Mouse (Mus musculus): ENCODE results near the gene Lbp. TPM values are rescaled to one million over a fixed set of nuclear protein-coding genes. Genes with fewer than 3 reads are reported as not detected.
A peak's percentile ranks its signal among the peaks of the same experiment; 100 is the strongest.

Gene Lbp
- total RNA-seq, 1 experiment from 2014 or later: 12.4 TPM

DNA sequence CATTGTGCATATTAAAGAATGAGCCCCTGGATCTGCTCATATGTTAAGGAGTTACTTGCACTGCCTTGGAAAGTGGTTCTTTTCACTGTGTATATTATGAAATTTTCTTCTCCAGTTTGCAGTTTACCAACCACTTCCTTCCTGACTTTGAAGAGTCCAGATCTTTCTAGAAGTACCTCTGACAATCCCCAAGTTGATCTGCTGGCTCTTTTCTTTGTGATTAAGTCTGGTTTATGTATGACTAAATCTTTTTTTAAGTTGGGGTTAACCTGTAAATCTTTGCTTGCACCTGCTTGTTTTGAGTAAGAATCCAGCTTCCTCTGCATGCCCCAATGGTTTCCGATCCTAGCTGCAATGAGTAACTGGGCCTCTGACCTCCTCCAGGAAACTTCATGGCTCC lies 6.8 kb downstream of the Lbp start:
- DNase-seq: no peak

DNA sequence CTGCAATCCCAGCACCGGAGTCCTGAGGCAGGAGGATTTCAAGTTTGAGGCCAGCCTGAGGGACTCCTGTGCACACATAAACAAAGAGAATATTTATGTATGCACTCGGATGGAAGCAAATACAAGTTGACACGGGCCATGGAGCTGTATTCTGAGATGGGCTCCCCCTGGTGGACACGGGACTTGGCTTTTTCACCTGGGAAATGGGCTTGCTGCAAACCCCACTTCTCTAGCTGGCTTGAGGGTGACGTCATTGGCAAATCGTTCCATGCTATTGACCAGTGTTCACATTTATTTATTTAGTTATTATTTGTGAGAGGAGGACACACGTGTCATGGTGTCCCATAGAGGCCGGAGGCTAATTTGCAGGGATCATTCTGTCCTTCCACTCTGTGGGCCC lies 10.1 kb downstream of the Lbp start:
- DNase-seq: no peak

DNA sequence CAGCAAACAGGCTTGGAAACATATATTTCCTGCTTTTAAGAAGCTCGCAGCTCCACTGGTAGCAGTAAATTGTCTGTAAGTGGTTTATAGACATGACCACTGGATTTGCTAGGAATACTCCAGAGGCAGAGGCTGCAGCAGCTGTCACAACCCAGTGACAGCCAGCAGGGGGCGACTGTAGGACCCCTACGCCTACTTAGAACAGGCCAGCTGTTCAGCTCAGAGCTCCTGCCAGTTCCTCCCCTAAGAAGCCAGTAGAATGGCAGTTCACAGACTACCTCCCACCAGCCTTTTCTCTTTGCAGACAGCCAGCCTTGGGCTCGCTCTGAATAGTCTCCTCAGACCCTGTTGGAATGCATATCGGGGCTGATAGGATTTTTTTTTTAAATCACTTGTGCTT lies 10.7 kb downstream of the Lbp start:
- peak; percentile 66 for DNase-seq

DNA sequence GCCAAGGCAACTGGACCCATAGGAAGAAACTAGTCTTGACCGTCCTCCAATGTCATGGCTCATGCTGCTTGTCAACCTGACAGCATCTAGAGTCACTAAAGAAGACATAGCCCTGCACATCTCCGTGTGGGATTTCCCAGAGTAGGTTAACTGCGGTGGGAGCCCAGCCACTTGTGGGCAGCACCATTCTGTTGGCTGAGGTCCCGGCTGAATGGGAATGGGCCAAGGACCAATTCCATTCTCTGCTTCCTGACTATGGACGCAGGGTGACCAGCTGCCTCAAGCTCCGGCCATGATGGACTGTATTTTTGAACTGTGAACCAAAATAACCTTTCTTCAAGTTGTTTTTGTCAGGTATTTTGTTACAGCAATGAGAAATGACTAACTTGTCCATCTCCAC lies 15.3 kb downstream of the Lbp start:
- DNase-seq: no peak

DNA sequence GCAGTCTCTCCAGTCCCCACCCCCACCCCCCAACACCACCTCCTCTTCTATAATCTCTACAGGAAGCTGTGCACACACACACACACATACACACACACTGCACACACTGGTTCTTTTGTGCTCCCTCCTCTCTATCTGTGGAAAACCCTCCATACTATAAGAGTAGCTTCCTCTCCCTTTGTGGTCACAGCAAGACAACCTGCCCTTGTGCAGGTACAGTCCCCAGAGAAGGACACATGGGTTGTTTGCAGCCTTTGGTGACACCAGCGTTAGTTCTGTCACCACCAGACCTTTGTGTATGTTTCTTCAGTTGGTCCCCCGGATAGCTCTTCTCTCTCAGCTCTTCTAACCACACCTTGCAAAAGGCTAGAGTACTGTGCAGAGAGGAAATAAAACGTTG lies 16.6 kb downstream of the Lbp start:
- DNase-seq: no peak

DNA sequence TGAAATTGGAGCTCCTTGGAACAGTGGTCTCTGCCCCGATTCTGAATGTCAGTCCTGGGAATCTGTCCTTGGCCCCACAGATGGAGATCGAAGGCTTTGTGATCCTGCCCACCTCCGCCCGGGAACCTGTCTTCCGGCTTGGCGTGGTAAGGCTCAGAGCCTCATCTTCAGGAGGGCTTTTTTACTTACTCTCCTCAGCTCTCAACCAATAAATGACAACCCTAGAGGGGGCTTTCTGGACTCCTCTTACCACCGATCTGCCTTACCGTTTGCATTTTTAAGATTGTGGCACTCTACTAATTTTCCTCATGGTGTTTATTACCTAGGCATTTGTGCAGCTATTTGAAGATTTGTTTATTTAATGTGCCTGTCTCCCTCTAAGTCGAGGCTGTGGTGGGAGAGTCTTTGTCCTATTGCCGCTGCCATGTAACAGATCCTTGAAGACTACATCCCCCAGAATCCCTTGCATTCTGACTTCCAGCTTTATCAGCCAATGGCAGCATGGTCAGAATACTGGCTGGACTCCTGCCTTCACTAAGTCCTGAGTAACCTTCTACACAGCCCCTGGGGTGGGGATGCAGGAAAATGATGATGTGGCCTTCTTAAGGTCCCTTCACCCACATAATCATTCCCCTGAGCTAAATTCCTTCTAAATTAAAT lies 18.4 kb downstream of the Lbp start:
- DNase-seq: no peak

DNA sequence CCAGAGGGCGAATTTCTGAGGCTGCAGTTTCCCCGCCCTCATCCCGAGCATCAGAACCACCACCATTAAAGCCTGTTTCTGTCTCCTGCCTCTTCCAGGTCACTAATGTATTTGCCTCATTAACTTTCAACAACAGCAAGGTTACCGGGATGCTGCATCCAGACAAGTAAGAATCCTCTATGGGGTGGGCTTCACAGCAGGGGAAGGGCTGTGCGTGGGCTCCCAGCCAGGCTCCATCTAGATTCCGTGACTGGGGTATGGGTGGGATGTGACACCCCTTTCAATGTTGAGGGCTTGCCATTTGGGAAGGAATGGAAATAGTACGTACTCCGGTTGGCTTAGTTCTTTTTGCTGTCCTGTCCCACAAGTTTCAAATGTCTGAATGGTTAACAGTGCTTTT lies 19.3 kb downstream of the Lbp start:
- no peak for DNase-seq

DNA sequence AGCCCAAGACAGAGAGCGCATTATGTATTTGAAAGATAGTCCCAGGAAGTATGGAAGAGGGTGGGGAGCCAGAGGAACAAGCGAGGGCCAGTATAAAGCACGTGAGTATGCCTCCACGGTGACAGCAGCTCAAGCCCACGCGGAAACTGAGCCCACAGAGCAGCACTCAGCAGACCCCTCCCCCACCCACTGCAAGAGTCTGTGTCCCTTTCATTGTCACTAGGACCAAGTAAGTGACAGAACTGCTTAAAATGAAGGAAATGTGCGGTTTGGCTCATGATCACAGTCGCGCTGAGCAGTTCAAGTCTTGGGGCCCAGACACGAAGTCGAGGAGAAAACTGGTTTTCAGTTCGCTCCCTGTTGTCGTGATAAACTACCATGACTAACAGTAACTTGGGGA lies 28.1 kb downstream of the Lbp start:
- no peak for DNase-seq

DNA sequence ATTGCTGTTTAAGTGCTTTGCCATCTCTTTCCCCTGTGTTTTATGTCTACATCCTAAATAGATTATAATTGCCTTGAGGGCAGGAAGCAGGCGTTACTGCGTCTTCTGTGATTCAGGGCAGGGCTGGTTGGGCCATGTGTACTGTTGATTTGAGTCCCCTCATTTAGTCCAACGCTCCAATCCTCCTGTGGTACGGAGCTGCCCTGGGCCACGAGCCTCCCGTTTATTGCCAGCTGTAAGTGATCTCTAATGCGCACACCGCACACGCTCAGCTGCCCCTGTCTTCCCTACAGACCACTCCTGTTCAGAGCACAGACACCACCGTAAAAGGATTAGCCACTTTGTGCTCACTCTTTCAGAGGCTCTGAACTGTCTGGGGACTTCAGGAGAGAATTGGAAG lies 31.4 kb downstream of the Lbp start:
- no peak for DNase-seq

DNA sequence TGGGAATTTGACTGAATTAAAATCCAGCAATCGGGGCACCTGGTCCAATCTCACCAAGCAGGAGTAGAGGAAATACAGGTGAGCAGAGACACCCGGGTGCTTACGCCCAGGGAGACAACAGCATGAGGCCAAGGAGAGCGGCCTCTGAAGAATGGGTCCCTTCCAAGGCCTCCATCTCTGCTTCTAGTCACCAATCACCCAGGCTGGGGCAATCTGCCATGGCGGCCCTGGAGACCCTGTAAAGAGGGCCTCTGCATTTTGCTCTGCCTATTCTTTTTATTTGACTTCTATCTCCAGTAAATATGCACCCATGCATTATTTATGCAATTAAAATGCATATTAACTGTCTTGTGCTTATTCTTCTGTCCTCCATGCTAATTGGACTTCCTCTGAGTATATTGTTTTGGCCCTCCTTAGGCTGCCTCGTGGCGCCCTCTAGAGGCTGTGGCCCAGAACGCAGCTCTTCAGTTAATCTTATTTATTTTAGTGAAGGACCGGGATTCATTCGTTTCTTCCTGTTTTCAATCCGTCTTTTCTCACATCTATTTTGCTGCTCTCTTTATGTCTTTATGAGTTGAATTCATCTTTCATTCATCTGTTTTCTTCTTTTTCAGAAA lies 33.8 kb downstream of the Lbp start:
- DNase-seq: peak; percentile 67

DNA sequence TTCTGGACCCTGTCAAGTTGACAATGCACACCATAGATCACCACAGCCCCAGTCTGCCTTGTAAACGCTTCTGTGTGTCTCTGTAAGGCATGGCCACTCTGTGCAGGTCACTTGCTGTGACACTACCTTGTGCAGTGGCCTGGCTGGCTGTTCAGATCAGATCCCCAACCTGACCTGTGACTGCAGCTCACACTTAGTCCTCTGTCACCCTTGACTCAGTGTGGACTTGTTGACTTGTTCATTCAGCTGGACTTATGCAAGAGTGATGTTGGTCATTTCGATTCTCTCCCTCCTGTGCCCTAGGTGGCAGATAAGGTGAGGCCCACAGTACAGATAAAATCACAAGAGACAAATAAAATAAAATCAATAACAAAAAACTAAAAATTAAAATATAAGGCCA lies 35.0 kb downstream of the Lbp start:
- no peak for DNase-seq

DNA sequence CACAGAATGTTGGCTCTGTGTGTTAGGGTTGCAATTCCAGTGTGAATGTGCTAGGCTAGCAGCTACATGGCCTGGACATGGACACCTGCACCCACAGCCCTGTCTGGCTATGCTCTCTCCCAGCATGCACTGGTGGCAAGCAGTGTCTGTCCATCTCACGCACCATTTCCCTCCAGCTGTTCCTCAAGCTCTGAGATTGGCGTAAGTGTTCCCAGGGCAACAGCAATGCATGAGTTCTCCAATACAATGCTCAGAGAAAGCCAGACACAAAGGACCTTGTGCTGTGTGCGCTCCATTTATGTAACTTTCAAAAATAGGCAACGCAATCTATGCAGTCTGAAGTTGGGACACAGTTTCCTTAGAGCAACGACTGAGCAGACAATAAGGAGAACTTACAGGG lies 37.2 kb downstream of the Lbp start:
- DNase-seq: no peak

DNA sequence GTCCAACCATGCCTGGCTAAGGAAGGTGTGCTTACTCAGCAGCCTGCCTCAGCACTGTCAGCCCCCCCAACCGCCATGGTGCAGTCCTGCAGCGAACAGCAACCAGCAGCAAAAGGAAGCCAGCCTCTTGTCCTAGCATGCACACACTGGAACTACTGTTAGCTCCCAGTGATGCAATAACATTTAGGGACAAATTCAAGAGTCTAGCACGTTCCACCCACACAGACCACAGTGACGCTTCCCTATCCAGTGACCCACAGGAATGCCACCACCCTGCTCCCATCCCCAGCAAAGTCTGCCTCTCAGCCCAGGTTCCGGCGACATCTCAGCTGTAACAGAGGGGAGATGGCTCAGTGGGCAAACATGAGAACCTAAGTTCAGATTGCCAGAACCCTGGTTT lies 40.2 kb downstream of the Lbp start:
- no peak for DNase-seq

DNA sequence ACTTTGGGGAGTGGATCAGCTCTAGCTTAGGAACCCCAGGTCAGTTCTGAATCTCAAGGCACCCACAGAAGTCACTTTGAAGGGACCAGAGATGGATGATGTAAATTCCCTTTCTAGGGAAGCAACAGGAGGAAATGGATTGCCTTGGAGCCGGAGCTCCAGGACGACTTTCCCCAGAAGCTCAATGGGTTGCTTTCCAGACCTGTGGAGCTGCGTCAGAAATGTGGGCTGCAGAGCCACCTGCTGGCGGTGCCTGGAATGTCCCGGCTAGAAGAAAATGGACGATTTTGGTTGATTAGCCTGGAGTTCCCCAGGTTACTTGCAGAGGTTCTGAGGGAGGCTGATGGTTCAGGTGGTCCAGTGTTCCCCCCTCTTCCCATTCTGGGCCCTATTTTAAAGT lies 41.6 kb downstream of the Lbp start:
- DNase-seq: peak; percentile 70

DNA sequence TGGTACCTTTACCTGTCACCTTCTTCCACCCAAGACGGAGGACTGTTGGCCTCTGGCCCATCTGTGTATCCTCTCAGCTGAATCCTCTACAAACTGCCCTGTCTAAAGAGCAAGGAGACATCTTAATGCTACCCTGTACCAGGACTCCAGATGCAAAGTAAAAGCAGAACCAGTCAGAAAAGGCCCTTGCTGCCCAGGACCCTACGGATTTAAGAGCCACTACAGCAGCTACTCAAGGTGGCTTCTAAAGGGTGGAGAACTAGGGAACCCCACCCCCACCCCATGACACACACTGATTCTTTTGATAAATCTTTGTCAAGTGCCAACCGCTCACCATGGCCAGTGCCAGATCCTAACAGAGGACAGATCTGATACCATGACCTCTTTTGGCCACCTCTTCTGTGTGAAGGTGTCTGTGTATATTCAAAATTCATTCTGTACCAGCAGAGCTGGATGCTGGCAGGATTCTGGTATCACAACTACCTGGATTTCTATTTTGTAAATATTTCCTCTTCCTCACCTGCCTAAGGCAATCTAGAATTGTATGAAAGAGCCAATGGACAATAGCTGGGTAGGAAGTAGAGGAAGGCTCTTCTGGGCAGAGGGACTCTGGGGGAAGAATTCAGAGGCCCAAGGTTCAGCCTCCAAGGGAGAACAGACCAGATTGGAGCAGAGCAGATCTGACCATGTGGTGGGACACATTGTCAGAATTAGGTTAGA lies 46.7 kb downstream of the Lbp start:
- DNase-seq: no peak

DNA sequence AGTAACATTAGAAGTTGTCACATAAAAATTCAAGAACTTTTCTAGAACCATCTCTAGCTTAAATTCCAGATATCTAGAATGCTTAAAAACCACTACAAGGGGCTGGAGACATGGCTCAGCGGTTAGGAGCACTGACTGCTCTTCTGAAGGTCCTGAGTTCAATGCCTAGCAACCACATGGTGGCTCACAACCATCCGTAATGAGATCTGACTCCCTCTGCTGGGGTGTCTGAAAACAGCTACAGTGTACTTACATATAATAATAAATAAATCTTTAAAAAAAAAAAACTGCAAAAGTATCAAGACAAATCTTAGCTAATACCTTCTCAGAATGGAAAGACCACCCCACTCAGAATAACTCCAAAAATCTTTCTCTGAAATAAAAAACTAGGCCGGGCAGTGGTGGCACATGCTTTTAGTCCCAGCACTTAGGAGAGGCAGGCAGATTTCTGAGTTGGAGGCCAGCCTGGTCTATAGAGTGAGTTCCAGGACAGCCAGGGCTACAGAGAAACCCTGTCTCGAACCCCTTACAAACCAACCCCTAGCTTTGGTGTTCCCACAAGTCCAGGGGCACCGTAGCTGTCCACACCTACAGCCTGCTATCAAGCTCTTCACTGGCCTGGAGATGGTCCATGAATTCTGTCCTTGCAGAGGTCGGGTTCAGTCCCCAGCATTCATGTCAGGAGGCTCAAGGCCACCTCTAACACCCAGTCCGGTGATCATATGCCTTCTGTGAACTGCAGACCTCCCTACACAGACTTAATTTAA lies 48.2 kb downstream of the Lbp start:
- DNase-seq: no peak

DNA sequence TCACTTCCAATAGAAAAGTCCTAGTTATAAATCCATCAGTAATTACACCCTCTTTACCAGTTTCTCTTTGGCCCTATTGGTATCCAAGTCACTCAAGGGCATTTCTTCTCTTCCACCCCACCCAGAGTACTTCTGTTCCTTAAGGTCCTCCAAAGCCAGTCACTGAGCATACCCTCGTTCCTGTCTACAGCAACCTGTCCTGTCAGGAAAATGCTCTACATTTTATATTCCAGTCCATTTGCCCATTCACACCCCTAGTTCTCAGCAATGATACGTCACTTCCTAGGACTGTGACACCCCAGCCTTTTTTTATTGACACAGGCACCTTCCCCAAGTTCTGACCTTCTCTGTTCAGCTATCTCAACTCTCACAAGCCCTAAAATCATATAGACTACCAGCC lies 48.9 kb downstream of the Lbp start:
- DNase-seq: no peak

DNA sequence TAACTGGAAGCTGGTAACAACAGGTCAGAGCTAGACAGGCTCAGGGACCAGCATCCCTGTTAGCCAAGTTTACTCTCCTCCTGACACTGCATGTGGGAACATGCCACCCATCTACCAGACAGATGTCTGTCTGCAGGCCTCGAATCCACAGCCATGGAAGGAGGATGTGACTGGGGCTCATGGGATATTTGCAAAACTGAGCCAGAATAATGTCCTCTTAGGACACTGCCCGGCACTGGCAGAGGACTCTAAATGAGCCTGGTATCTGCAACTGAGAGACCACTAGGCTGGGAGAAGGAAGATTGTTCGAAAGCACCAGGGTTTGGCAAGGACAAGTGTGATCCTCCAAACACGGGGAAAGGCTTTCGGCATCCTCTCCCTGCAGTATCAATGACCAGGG lies 49.8 kb downstream of the Lbp start:
- DNase-seq: no peak

DNA sequence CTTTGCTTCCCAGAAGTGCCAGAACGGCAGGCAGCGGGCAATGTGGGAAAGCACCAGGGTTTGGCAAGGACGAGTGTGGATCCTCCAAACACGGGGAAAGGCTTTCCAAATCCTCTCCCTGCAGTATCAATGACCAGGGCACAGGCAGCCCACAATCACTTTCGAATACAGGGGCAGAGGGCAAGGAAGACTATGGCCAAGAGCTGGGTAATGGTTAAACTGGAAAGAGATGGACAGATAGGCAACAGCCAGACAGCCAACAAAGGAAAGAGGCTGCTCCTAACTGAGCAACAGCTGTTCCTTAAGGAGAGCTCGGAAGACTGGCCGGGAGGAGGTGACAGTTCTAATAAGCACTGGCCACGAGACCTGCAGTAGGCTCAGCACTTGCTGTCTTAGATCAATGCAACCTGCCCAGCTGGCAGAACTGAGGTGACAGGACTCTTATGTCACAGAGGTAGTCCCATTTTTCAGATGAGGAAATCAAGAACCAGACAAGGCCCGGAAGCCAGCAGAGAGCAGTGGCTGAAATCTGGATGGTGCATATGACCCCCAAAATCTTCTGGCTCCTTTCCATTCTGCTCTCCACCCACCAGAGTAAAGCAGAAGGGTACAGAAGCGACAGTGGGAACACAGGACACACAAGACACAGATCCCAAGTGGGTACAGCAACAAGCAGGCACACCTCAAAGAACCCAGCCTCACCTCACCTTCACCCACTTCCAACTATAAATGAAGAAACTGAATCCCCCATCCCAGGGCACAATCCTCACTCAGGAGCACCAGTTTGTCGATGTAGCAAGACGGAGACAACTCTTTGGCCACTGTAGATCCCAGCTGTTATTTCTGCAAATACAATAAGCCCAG lies 53.7 kb downstream of the Lbp start:
- DNase-seq: no peak

DNA sequence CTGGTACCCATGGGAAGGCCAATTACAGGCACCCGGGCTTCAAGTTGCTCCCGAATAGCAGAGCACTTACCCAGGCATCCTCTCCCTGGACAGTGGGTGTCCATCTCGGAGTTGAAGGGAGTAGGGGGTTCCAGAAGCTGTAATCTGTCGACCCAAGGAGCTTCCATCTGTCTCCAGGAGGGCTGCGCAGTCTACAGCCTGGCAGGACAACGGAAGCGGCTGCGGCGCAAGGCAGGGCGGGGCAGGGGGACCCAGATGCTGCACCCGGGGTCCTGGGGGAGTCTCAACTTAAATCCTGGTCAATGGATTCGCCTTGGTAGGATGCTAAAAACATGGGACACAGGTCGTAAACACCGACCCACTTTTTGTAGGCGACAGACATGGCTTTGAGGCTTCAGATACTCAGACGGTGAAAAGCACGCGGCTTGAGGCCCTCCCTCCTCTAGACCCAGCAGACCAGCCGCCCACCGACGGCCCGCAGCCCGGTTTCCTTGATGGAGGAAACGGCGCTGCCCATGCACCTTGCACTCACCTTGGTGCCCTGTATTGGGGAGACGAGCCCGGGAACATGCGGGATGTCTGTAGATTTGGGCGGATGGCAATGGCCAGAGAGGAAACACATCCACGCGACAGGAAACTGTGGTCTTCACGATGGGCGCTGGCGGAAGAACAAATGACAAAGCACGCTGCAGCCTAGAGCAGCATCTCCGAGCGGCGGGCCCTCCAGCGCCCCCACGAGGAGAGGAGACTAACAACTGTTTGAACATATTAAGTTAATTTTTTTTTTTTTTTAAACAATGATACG lies 54.8 kb downstream of the Lbp start:
- peak; percentile 85 for DNase-seq

DNA sequence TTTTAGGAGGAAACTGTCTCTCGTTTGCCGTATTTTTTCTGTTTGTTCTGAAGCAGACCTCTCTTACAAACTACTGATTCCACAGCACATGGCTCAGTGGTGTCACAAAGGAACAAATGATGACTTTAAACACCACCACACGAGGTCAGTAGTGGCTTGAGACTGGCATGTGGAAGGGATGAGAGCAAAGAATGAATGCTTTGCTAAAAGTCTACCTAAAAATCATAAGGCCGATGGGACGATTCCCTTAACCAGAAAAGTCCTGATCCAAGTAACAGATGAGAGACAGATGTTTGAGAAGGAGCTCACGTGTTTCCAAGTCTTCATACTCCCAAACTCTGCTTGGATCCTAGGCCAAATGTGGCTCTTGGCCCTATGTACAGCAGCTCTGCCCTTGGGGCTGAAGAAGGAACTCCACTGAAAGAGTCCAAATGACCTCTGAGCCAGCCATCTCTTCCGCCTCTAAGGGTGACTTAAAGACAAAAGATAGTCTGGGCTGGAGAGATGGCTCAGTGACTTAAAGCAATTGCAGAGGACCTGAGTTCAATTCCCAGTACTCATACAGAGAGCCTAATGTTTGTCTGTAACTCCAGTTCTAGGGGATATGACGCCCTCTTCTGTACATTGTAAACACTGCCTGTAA lies 55.5 kb downstream of the Lbp start:
- no peak for DNase-seq
